Comparison of ENCODE assay signal across 8 mouse cellular contexts in the genomic region with DNA sequence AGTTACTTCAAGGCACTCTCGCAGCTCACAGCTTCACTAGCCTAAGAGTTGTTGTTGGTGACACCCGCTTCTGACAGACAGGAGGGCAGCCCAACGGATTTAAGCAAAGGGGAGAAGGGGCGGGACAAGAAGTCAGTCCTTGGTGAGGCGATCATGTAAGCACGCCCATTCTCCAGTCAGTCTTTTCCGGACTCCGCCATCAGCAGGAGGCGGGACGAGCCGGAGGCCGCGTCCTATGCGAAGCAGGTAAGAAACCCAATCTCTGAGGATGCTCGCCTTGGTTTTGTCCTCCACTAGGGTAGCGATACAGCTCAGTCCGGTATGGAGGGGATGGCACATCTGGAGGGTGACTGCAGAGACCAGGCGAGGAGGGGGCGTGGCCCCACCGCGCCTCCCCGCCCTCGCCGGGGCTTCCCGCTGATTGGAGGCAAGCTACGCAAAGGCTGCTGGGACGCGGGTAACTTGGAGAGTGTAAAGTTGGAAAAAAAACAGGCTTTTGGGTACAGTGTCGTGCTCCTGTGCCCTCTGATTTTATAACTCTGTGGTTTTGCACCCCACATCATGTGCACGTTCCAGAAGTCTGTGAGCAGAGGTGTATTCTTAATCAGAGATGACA. TPM values are rescaled to one million over a fixed set of nuclear protein-coding genes. Genes with fewer than 3 reads are reported as not detected.
A peak's percentile ranks its signal among the peaks of the same experiment; 100 is the strongest.
DNase-seq lines count a peak whose midpoint lies in the region; ATAC-seq and TF ChIP-seq lines count a peak whose summit lies in the region.

Gene Btd, plus strand, starts transcription at position 139 of the 616 bp plus-strand sequence.
Gene Hacl1, minus strand, starts transcription at position 397 of the 616 bp plus-strand sequence.

- peak; percentile 79 for TF ChIP-seq POLR2A in cortical plate, adult 2 months (IDR thresholded peaks at IDR 0.05; ENCODE audit: extremely low read depth, insufficient read depth, low read length)

- H3K4me3 ChIP-seq in cortical plate, adult 2 months (ENCODE audit: insufficient read depth, low read length), result peak within 1 kb of the TSS; percentile 73

- peak within 1 kb of the TSS; percentile 32; the same call in 1 of the 2 replicates for H3K27ac ChIP-seq in cortical plate, adult 2 months (ENCODE audit: insufficient read depth, low read length)

- peak; percentile 98 for ATAC-seq in megakaryocyte-erythroid progenitor cell, adult 5-6 weeks (replicated peaks; ENCODE audit: low FRiP score, low TSS enrichment, poor library complexity, severe bottlenecking)

- intact Hi-C loops in left cerebral cortex, postnatal 10 days (cut with DNase I), result no loop called here

- 0 out of 2 replicates have a peak, but pooled peaks cover 1% of the 10 kb centered on the region for H3K4me1 ChIP-seq in cortical plate, adult 2 months (ENCODE audit: control insufficient read depth, insufficient read depth, low read length)

- DNase-seq in adipocyte (ENCODE audit: low spot score), result peak; percentile 96
- peak; percentile 74 to 80 for DNase-seq in gastrocnemius, adult 8-10 months (ENCODE audit: low spot score in 2 of 2)
- peak; percentile 73 for DNase-seq in hindlimb bud, embryonic 11.5 days (ENCODE audit: extremely low spot score, low read depth, low spot score)
- peak; percentile 89 to 90 for DNase-seq in left cerebral cortex, postnatal 10 days (ENCODE audit: extremely low spot score in 1 of 2, low spot score in 2 of 2)
- DNase-seq in right cerebral cortex, postnatal 25 days, result peak; percentile 87
- DNase-seq in urinary bladder, postnatal 4 days (ENCODE audit: low spot score in 2 of 2), result peak; percentile 82 to 83

- no peak for TF ChIP-seq CTCF in cortical plate, adult 2 months (IDR thresholded peaks at IDR 0.05; ENCODE audit: extremely low read depth, insufficient read depth, low read length)

RNA-seq across cellular contexts. Expression of gene Btd, which starts in this region (rescaled TPM):
- polyA plus RNA-seq in cortical plate, adult 2 months (2012; rRNA removed), result 15.7 and 19.6 TPM in 2 replicates
- 1 to 10 TPM; 3.6 to 5.5 (median 4.4) TPM for total RNA-seq in gastrocnemius, adult 8-10 months (2022)
- total RNA-seq in left cerebral cortex, postnatal 10 days (2021), result 1 to 10 TPM; 7.4 to 9.9 TPM
- 5.4 and 10.4 TPM in 2 replicates for total RNA-seq in megakaryocyte-erythroid progenitor cell, adult 5-6 weeks (2014; fragmentation: Nextera tagmentation)
- 5.6 and 7.4 TPM in 2 replicates for total RNA-seq in megakaryocyte-erythroid progenitor cell, adult 5-6 weeks (2017)

RNA-seq across cellular contexts. Expression of gene Hacl1, which starts in this region (rescaled TPM):
- 11.2 and 11.3 TPM in 2 replicates for polyA plus RNA-seq in cortical plate, adult 2 months (2012; rRNA removed)
- 1 to 10 TPM; 5.9 to 7.6 (median 6.4) TPM for total RNA-seq in gastrocnemius, adult 8-10 months (2022)
- 1 to 10 TPM; 6.4 to 7.8 TPM for total RNA-seq in left cerebral cortex, postnatal 10 days (2021)
- total RNA-seq in megakaryocyte-erythroid progenitor cell, adult 5-6 weeks (2014; fragmentation: Nextera tagmentation), result 5.2 and 13.0 TPM in 2 replicates
- 15.4 and 29.6 TPM in 2 replicates for total RNA-seq in megakaryocyte-erythroid progenitor cell, adult 5-6 weeks (2017)

Comparison
In these comparisons a context has a peak if more than half of its experiments do, and no peak if none do; other contexts are left out.
1. Peak in every context shown above with its lines: DNase-seq, ATAC-seq, H3K4me3 ChIP-seq and H3K27ac ChIP-seq.